Mouse (Mus musculus) MEL (cell line): Measurements from ENCODE around the gene Dnajc27. TPM values are rescaled to one million over a fixed set of nuclear protein-coding genes. Genes with fewer than 3 reads are reported as not detected.

Source experiments
- DNase-seq: peaks from one replicate; pipeline ENCODE4 v3.0.0; 2011; ENCODE audit warnings: low read depth, low spot score
- H3K27ac ChIP-seq: 2 replicates; pipeline ENCODE4 v1.5.1; 2012; ENCODE audit warnings: low read depth, mild to moderate bottlenecking, control low read depth, low read length, moderate library complexity; ENCODE audit not compliant: control insufficient read depth
- H3K27me3 ChIP-seq, 2 experiments: fragments of 150-350 bp in 1 of 2; sonication (generic) in 1 of 2; 2 replicates each; pipeline ENCODE4 v1.6.1; 2012; ENCODE audit warnings: low read length in 2 of 2, mild to moderate bottlenecking in 2 of 2, improper control_type of control experiment in 1 of 2, moderate library complexity in 1 of 2; ENCODE audit not compliant: insufficient read depth in 2 of 2, control insufficient read depth in 1 of 2
- H3K36me3 ChIP-seq, 2 experiments: 2 replicates each; pipeline ENCODE4 v1.6.1; 2012 to 2014; ENCODE audit warnings: low read length in 2 of 2, improper control_type of control experiment in 1 of 2, inconsistent platforms in 1 of 2, mild to moderate bottlenecking in 1 of 2; ENCODE audit not compliant: insufficient read depth in 2 of 2, control insufficient read depth in 1 of 2
- H3K4me1 ChIP-seq, 2 experiments: fragments of 150-350 bp in 1 of 2; sonication (generic) in 1 of 2; 2 replicates each; pipeline ENCODE4 v1.6.1; 2012; ENCODE audit warnings: low read length in 2 of 2, improper control_type of control experiment in 1 of 2, mild to moderate bottlenecking in 1 of 2; ENCODE audit not compliant: insufficient read depth in 2 of 2, control insufficient read depth in 1 of 2
- H3K4me3 ChIP-seq, 2 experiments: fragments of 150-350 bp in 1 of 2; sonication (generic) in 1 of 2; 2 replicates each; pipeline ENCODE4 v1.5.1; 2012; ENCODE audit warnings: low read depth in 2 of 2, low read length in 2 of 2, mild to moderate bottlenecking in 2 of 2, moderate library complexity in 2 of 2, control low read depth in 1 of 2, improper control_type of control experiment in 1 of 2; ENCODE audit not compliant: control insufficient read depth in 1 of 2, insufficient read depth in 1 of 2
- H3K79me2 ChIP-seq: 2 replicates; pipeline ENCODE4 v1.6.1; 2012; ENCODE audit warnings: mild to moderate bottlenecking, low read length, moderate library complexity; ENCODE audit not compliant: control insufficient read depth, poor library complexity, insufficient read depth
- H3K9ac ChIP-seq: 2 replicates; pipeline ENCODE4 v1.6.1; 2012; ENCODE audit warnings: low read depth, mild to moderate bottlenecking, control low read depth, low read length, moderate library complexity; ENCODE audit not compliant: control insufficient read depth, poor library complexity, severe bottlenecking
- H3K9me3 ChIP-seq: fragments of 150-350 bp; sonication (generic); replicated peaks from 2 replicates; pipeline ENCODE4 v1.6.1; 2012; ENCODE audit warnings: mild to moderate bottlenecking, low read length, improper control_type of control experiment, moderate library complexity; ENCODE audit not compliant: insufficient read depth
- CHD1 ChIP-seq: IDR thresholded peaks from 2 replicates; pipeline ENCODE4 v1.6.1; 2012; ENCODE audit warnings: low read depth, mild to moderate bottlenecking, inconsistent platforms, low read length, improper control_type of control experiment
- CHD2 ChIP-seq: IDR thresholded peaks from 2 replicates; pipeline ENCODE4 v1.6.1; 2011; ENCODE audit warnings: low read length, improper control_type of control experiment
- CTCF ChIP-seq, 3 experiments: IDR thresholded peaks in 2 of 3; conservative IDR thresholded peaks in 1 of 3; 2 replicates each; pipeline ENCODE4 v1.5.1; 2011 to 2012; ENCODE audit warnings: low read length in 3 of 3, low read depth in 2 of 3, mild to moderate bottlenecking in 2 of 3, improper control_type of control experiment in 1 of 3, inconsistent platforms in 1 of 3, mixed read lengths in 1 of 3, moderate library complexity in 1 of 3; ENCODE audit not compliant: control insufficient read depth in 1 of 3, insufficient read depth in 1 of 3, poor library complexity in 1 of 3, severe bottlenecking in 1 of 3
- ELF1 ChIP-seq: IDR thresholded peaks from 2 replicates; pipeline ENCODE4 v1.6.1; 2014; ENCODE audit warnings: low read depth, mild to moderate bottlenecking, inconsistent platforms, low read length, improper control_type of control experiment, moderate library complexity
- EP300 ChIP-seq, 2 experiments: IDR thresholded peaks; 2 replicates each; pipeline ENCODE4 v1.6.1; 2011; ENCODE audit warnings: improper control_type of control experiment in 2 of 2, low read length in 2 of 2, low read depth in 1 of 2, mild to moderate bottlenecking in 1 of 2
- ETS1 ChIP-seq: IDR thresholded peaks from 2 replicates; pipeline ENCODE4 v1.6.1; 2012; ENCODE audit warnings: low read depth, mild to moderate bottlenecking, inconsistent platforms, low read length, improper control_type of control experiment, moderate library complexity
- GABPA ChIP-seq: IDR thresholded peaks from 2 replicates; pipeline ENCODE4 v1.6.1; 2012; ENCODE audit warnings: low read depth, mild to moderate bottlenecking, inconsistent platforms, low read length, improper control_type of control experiment, moderate library complexity
- GATA1 ChIP-seq: IDR thresholded peaks from 2 replicates; pipeline ENCODE4 v1.6.1; 2011; ENCODE audit warnings: low read depth, low read length, improper control_type of control experiment
- JUND ChIP-seq: IDR thresholded peaks from 2 replicates; pipeline ENCODE4 v1.6.1; 2011; ENCODE audit warnings: low read depth, mild to moderate bottlenecking, improper control_type of control experiment, low read length
- KAT2A ChIP-seq: conservative IDR thresholded peaks from 2 replicates; pipeline ENCODE4 v1.6.1; 2012; ENCODE audit warnings: low read depth, low read length, improper control_type of control experiment, inconsistent platforms
- MAX ChIP-seq: IDR thresholded peaks from 2 replicates; pipeline ENCODE4 v1.6.1; 2011; ENCODE audit warnings: low read length, improper control_type of control experiment
- MAZ ChIP-seq: IDR thresholded peaks from 2 replicates; pipeline ENCODE4 v1.6.1; 2012; ENCODE audit warnings: low read depth, mild to moderate bottlenecking, inconsistent platforms, low read length, improper control_type of control experiment
- MEF2A ChIP-seq: IDR thresholded peaks from 2 replicates; pipeline ENCODE4 v1.6.1; 2014; ENCODE audit warnings: low read depth, mild to moderate bottlenecking, inconsistent platforms, low read length, improper control_type of control experiment; ENCODE audit not compliant: poor library complexity, insufficient replicate concordance, severe bottlenecking; ENCODE audit errors: extremely low read depth
- MXI1 ChIP-seq: IDR thresholded peaks from 2 replicates; pipeline ENCODE4 v1.6.1; 2011; ENCODE audit warnings: mild to moderate bottlenecking, low read depth, low read length, improper control_type of control experiment
- NRF1 ChIP-seq: IDR thresholded peaks from 2 replicates; pipeline ENCODE4 v1.6.1; 2014; ENCODE audit warnings: low read depth, mild to moderate bottlenecking, inconsistent platforms, low read length, improper control_type of control experiment, moderate library complexity; ENCODE audit not compliant: poor library complexity, insufficient read depth, severe bottlenecking
- POLR2A ChIP-seq, 2 experiments: IDR thresholded peaks; 2 replicates each; pipeline ENCODE4 v1.6.1; 2011 to 2012; ENCODE audit warnings: low read length in 2 of 2, mild to moderate bottlenecking in 2 of 2, control low read depth in 1 of 2, improper control_type of control experiment in 1 of 2, low read depth in 1 of 2, moderate library complexity in 1 of 2; ENCODE audit not compliant: control insufficient read depth in 1 of 2, insufficient read depth in 1 of 2, poor library complexity in 1 of 2
- POLR2AphosphoS2 ChIP-seq: IDR thresholded peaks from 2 replicates; pipeline ENCODE4 v1.6.1; 2011; ENCODE audit warnings: low read length, improper control_type of control experiment
- RAD21 ChIP-seq: IDR thresholded peaks from 2 replicates; pipeline ENCODE4 v1.6.1; 2011; ENCODE audit warnings: mild to moderate bottlenecking, low read depth, low read length, improper control_type of control experiment
- RCOR1 ChIP-seq: IDR thresholded peaks from 2 replicates; pipeline ENCODE4 v1.6.1; 2012; ENCODE audit warnings: low read depth, mild to moderate bottlenecking, inconsistent platforms, low read length, improper control_type of control experiment
- SIN3A ChIP-seq: IDR thresholded peaks from 2 replicates; pipeline ENCODE4 v1.6.1; 2012; ENCODE audit warnings: low read length, improper control_type of control experiment, inconsistent platforms
- SMC3 ChIP-seq: IDR thresholded peaks from 2 replicates; pipeline ENCODE4 v1.6.1; 2011; ENCODE audit warnings: low read depth, low read length, improper control_type of control experiment
- TAL1 ChIP-seq: IDR thresholded peaks from 2 replicates; pipeline ENCODE4 v1.6.1; 2012; ENCODE audit warnings: mild to moderate bottlenecking, inconsistent platforms, low read length, moderate library complexity, mixed read lengths
- TBP ChIP-seq: IDR thresholded peaks from 2 replicates; pipeline ENCODE4 v1.8.0; 2011; ENCODE audit warnings: low read depth, low read length, improper control_type of control experiment
- TCF12 ChIP-seq: IDR thresholded peaks from 2 replicates; pipeline ENCODE4 v1.6.1; 2014; ENCODE audit warnings: low read depth, mild to moderate bottlenecking, inconsistent platforms, low read length, improper control_type of control experiment, moderate library complexity
- UBTF ChIP-seq: IDR thresholded peaks from 2 replicates; pipeline ENCODE4 v1.6.1; 2012; ENCODE audit warnings: low read depth, mild to moderate bottlenecking, inconsistent platforms, low read length, improper control_type of control experiment, moderate library complexity, borderline replicate concordance; ENCODE audit not compliant: insufficient read depth
- USF2 ChIP-seq, 2 experiments: IDR thresholded peaks; 2 replicates each; pipeline ENCODE4 v1.6.1; 2011 to 2012; ENCODE audit warnings: improper control_type of control experiment in 2 of 2, low read length in 2 of 2, borderline replicate concordance in 1 of 2, inconsistent platforms in 1 of 2, low read depth in 1 of 2, mild to moderate bottlenecking in 1 of 2; ENCODE audit not compliant: insufficient read depth in 1 of 2
- ZC3H11A ChIP-seq: IDR thresholded peaks from 2 replicates; pipeline ENCODE4 v1.6.1; 2012; ENCODE audit warnings: low read depth, mild to moderate bottlenecking, inconsistent platforms, low read length, improper control_type of control experiment
- ZKSCAN1 ChIP-seq: IDR thresholded peaks from 2 replicates; pipeline ENCODE4 v1.6.1; 2012; ENCODE audit warnings: low read depth, mild to moderate bottlenecking, inconsistent platforms, low read length, improper control_type of control experiment, moderate library complexity
- ZMIZ1 ChIP-seq: IDR thresholded peaks from 2 replicates; pipeline ENCODE4 v1.6.1; 2012; ENCODE audit warnings: low read depth, mild to moderate bottlenecking, inconsistent platforms, low read length, improper control_type of control experiment, moderate library complexity
- ZNF384 ChIP-seq: IDR thresholded peaks from 2 replicates; pipeline ENCODE4 v1.6.1; 2012; ENCODE audit warnings: low read depth, mild to moderate bottlenecking, inconsistent platforms, low read length, improper control_type of control experiment
- polyA plus RNA-seq, 2 experiments: library from polyadenylated mRNA; stranded (reverse) in 1 of 2; unstranded in 1 of 2; fragments of >175 nt in 1 of 2; fragments of >200 nt in 1 of 2; gene quantifications; 2 replicates each; pipeline versions ENCODE4 v1.2.1 to v1.2.4; 2012; ENCODE audit warnings: low replicate concordance in 2 of 2, low read depth in 1 of 2; ENCODE audit not compliant: insufficient read length in 2 of 2, insufficient read depth in 1 of 2, missing spikeins in 1 of 2
- total RNA-seq: library from RNA; depleted of rRNA; stranded (reverse); fragments of 300-350 nt; gene quantifications from 2 replicates; pipeline ENCODE4 v1.2.3, GENCODE M21; 2012

Dnajc27 gene
- total and polyA plus RNA-seq, 3 experiments: 7.9 to 9.7 TPM; not detected in 1

GRCm38 (mm10) chr12:4065498-4065897 is 16.9 kb upstream of the Dnajc27 start:
- Histone ChIP-seq H3K27me3 (no peaks in the 10 kb centered on the region), H3K79me2 (no peaks in the 10 kb centered on the region), H3K36me3 (peaks cover 0 to 21% of the 10 kb centered on the region in 2 experiments; a peak in 2 of 4 replicates), H3K9me3 (no peaks in the 10 kb centered on the region), H3K4me1 (peaks cover 0 to 37% of the 10 kb centered on the region in 2 experiments; a peak in 2 of 4 replicates), H3K4me3 (no peak overlapping the region), H3K9ac (no peak overlapping the region), H3K27ac (peak overlapping the region; percentile 2; the same call in 1 of the 2 replicates)
- peak; percentile 58 for DNase-seq
- TF ChIP-seq GABPA (no peak), GATA1 (no peak), MAZ (no peak), KAT2A (no peak), ZNF384 (peak; percentile 87), POLR2A (IDR thresholded peaks at IDR 0.05; ENCODE audit: control insufficient read depth in 1 of 2, insufficient read depth in 1 of 2, low read depth in 1 of 2, low read length in 2 of 2, poor library complexity in 1 of 2) (no peak), MAX (no peak), ZC3H11A (no peak), SIN3A (0 out of 2 replicates have a peak, but pooled peaks have one; percentile 34), ZKSCAN1 (no peak), SMC3 (no peak)

- peaks cover 0 to 33% of the 10 kb centered on the region in 2 experiments; a peak in 2 of 4 replicates for H3K4me1 ChIP-seq
- H3K79me2 ChIP-seq: no peaks in the 10 kb centered on the region
- no peak overlapping the region for H3K9ac ChIP-seq
- H3K27ac ChIP-seq: peak overlapping the region; percentile 2; the same call in 1 of the 2 replicates
- DNase-seq: peak; percentile 84
- no peak overlapping the region for H3K4me3 ChIP-seq
- H3K27me3 ChIP-seq: no peaks in the 10 kb centered on the region
- H3K36me3 ChIP-seq: peaks cover 0 to 17% of the 10 kb centered on the region in 2 experiments; a peak in 2 of 4 replicates
- H3K9me3 ChIP-seq: no peaks in the 10 kb centered on the region
- no peak for TF ChIP-seq GABPA
- no peak for TF ChIP-seq SIN3A
- TF ChIP-seq GATA1: peak; percentile 77
- no peak for TF ChIP-seq ZNF384
- no peak for TF ChIP-seq SMC3
- no peak for TF ChIP-seq TBP
- no peak for TF ChIP-seq JUND
- TF ChIP-seq RAD21: no peak
- TF ChIP-seq POLR2AphosphoS2: no peak
- TF ChIP-seq MXI1: no peak
- TF ChIP-seq ETS1: no peak
- no peak for TF ChIP-seq UBTF
- TF ChIP-seq ZC3H11A: no peak
- TF ChIP-seq CHD2: no peak
- TF ChIP-seq MAZ: no peak
- no peak for TF ChIP-seq RCOR1
- no peak for TF ChIP-seq USF2 (IDR thresholded peaks at IDR 0.05; ENCODE audit: borderline replicate concordance in 1 of 2, insufficient read depth in 1 of 2, low read depth in 1 of 2, low read length in 2 of 2)
- no peak for TF ChIP-seq ZMIZ1
- no peak for TF ChIP-seq CHD1
- TF ChIP-seq NRF1: no peak
- peak; percentile 59 to 70; a peak in 3 of 4 replicates for TF ChIP-seq EP300 (IDR thresholded peaks at IDR 0.05; ENCODE audit: low read depth in 1 of 2, low read length in 2 of 2)
- TF ChIP-seq ZKSCAN1: no peak
- no peak for TF ChIP-seq ELF1
- no peak for TF ChIP-seq CTCF (IDR thresholded peaks at IDR 0.05 in 2 of 3, conservative IDR thresholded peaks at IDR 0.05 in 1 of 3; ENCODE audit: control insufficient read depth in 1 of 3, insufficient read depth in 1 of 3, low read depth in 2 of 3, low read length in 3 of 3, poor library complexity in 1 of 3, severe bottlenecking in 1 of 3)
- peak; percentile 38; the same call in 1 of the 2 replicates for TF ChIP-seq TAL1
- TF ChIP-seq TCF12: peak; percentile 69
- TF ChIP-seq MEF2A: no peak
Observed at GRCm38 (mm10) chr12:4065944-4066343, 16.4 kb upstream of the Dnajc27 start.
